In the genomic region with DNA sequence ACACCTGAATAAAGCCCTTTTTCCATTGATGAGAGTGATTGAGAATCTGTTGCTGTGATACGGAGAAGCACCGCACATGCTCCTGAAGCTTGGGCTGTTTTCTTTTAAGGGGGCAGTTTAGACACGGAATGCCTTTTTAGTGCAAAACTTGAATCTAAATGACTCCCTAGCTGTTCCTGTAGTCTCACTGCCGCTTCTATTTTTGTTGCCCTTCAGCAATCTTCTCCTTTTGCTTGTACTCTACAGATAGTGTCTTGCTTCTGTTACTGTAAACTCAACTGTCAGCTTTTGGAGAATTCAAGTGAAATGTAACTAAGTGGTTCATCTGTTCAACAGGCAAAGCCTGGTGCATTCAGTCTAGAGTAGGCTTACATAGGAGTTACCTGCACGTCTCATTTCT, we compare ENCODE assay signal across 24 mouse cellular contexts. TPM values are rescaled to one million over a fixed set of nuclear protein-coding genes. Genes with fewer than 3 reads are reported as not detected.
A peak's percentile ranks its signal among the peaks of the same experiment; 100 is the strongest.
DNase-seq lines count a peak whose midpoint lies in the region; ATAC-seq and TF ChIP-seq lines count a peak whose summit lies in the region.
"Had no signal": no experiment of that assay in that cellular context is flagged by ENCODE, and none has a peak within 500 bp of the region (broad histone marks: within the 10 kb centered on the region; RNA-seq: fewer than 3 reads in every experiment).

No protein-coding gene starts in this region.

- no peaks in the 10 kb centered on the region for H3K27me3 ChIP-seq in hindbrain, embryonic 13.5 days
- H3K27me3 ChIP-seq in hindbrain, embryonic 14.5 days (ENCODE audit: control insufficient read depth, insufficient read depth, low read length): no peaks in the 10 kb centered on the region
- H3K27me3 ChIP-seq: forebrain, embryonic 13.5 days; heart, embryonic 15.5 days; intestine, embryonic 15.5 days had no signal

- no peak overlapping the region for H3K9ac ChIP-seq in hindbrain, embryonic 13.5 days
- no peak overlapping the region for H3K9ac ChIP-seq in hindbrain, embryonic 14.5 days
- H3K9ac ChIP-seq: forebrain, embryonic 13.5 days; heart, embryonic 15.5 days; intestine, embryonic 15.5 days had no signal

- no peak for DNase-seq in frontal cortex, postnatal 14 days (ENCODE audit: low spot score in 2 of 2)
- DNase-seq in hindbrain, embryonic 14.5 days (ENCODE audit: low spot score): no peak
- no peak for DNase-seq in urinary bladder, adult 18-20 months (ENCODE audit: low spot score in 2 of 2)
- DNase-seq: adrenal gland, postnatal 10 days; adrenal gland, postnatal 36 days; cerebellum, adult 11-12 months; cerebellum, adult 8-10 months; cerebellum, postnatal 10 days; cerebellum, postnatal 36 days; gastrocnemius, postnatal 25 days; heart, adult 18-20 months; heart, postnatal 10 days; heart, postnatal 4 days; kidney, adult 11 months had no signal

- H3K27ac ChIP-seq in hindbrain, embryonic 13.5 days: 0 out of 2 replicates have a peak overlapping the region, but pooled peaks have one; percentile 6
- H3K27ac ChIP-seq in hindbrain, embryonic 14.5 days: no peak overlapping the region
- H3K27ac ChIP-seq in olfactory bulb, adult 2 months (ENCODE audit: insufficient read depth, low read depth, low read length): peak overlapping the region; percentile 50; the same call in 1 of the 2 replicates
- H3K27ac ChIP-seq: forebrain, embryonic 10.5 days; forebrain, embryonic 13.5 days; heart, embryonic 15.5 days; intestine, embryonic 15.5 days had no signal

- no peak for TF ChIP-seq POLR2A in olfactory bulb, adult 2 months (IDR thresholded peaks at IDR 0.05; ENCODE audit: insufficient read depth, low read depth, low read length)

- peak; percentile 74 for ATAC-seq in frontal cortex, adult (ENCODE audit: low TSS enrichment)
- no peak for ATAC-seq in hindbrain, embryonic 13.5 days (ENCODE audit: low FRiP score)
- ATAC-seq in hindbrain, embryonic 14.5 days (ENCODE audit: low FRiP score): no peak
- ATAC-seq: activated CD4-positive, CD25-positive, alpha-beta regulatory T cell, adult 4 months; forebrain, embryonic 13.5 days; forebrain, embryonic 16.5 days; hindbrain, embryonic 16.5 days; intestine, embryonic 15.5 days had no signal

- no peak overlapping the region for H3K4me3 ChIP-seq in hindbrain, embryonic 13.5 days
- H3K4me3 ChIP-seq in hindbrain, embryonic 14.5 days (replicated peaks; ENCODE audit: low read length): no peak overlapping the region
- no peak overlapping the region for H3K4me3 ChIP-seq in olfactory bulb, adult 2 months (ENCODE audit: insufficient read depth, low read depth, low read length)
- H3K4me3 ChIP-seq: forebrain, embryonic 10.5 days; forebrain, embryonic 13.5 days; heart, embryonic 15.5 days; intestine, embryonic 15.5 days had no signal

- H3K36me3 ChIP-seq in hindbrain, embryonic 13.5 days: peaks cover 40% of the 10 kb centered on the region
- peaks cover 62% of the 10 kb centered on the region for H3K36me3 ChIP-seq in hindbrain, embryonic 14.5 days (replicated peaks; ENCODE audit: control insufficient read depth, insufficient read depth)

- TF ChIP-seq CTCF in olfactory bulb, adult 2 months (IDR thresholded peaks at IDR 0.05; ENCODE audit: insufficient read depth, low read depth, low read length): no peak

- H3K4me1 ChIP-seq in hindbrain, embryonic 13.5 days (replicated peaks): no peaks in the 10 kb centered on the region
- H3K4me1 ChIP-seq in hindbrain, embryonic 14.5 days (replicated peaks; ENCODE audit: control insufficient read depth, insufficient read depth, low read length): no peaks in the 10 kb centered on the region
- no peaks in the 10 kb centered on the region for H3K4me1 ChIP-seq in olfactory bulb, adult 2 months (ENCODE audit: control insufficient read depth, insufficient read depth, low read length)
- H3K4me1 ChIP-seq: forebrain, embryonic 10.5 days; intestine, embryonic 15.5 days had no signal

- no peak overlapping the region for H3K4me2 ChIP-seq in hindbrain, embryonic 13.5 days
- no peak overlapping the region for H3K4me2 ChIP-seq in hindbrain, embryonic 14.5 days (replicated peaks)
- H3K4me2 ChIP-seq: forebrain, embryonic 13.5 days; heart, embryonic 15.5 days; intestine, embryonic 15.5 days had no signal

- 71% methylated on average over 5 of the region's 5 CpGs for WGBS in hindbrain, embryonic 13.5 days
- 73% methylated on average over 5 of the region's 5 CpGs for WGBS in hindbrain, embryonic 14.5 days
- 19% methylated on average over 5 of the region's 5 CpGs for WGBS in olfactory bulb, adult 2 months

- H3K9me3 ChIP-seq in hindbrain, embryonic 13.5 days: no peaks in the 10 kb centered on the region
- H3K9me3 ChIP-seq in hindbrain, embryonic 14.5 days (ENCODE audit: control insufficient read depth, low read length): no peaks in the 10 kb centered on the region
- H3K9me3 ChIP-seq: forebrain, embryonic 10.5 days; forebrain, embryonic 13.5 days; heart, embryonic 15.5 days; intestine, embryonic 15.5 days had no signal

RNA-seq across cellular contexts. Expression of a gene that starts 53.0 kb away (rescaled TPM):
- polyA plus RNA-seq in hindbrain, embryonic 13.5 days (2015; fragmentation: Nextera tagmentation; extraction: Ambion mirVana): 16.8 and 18.3 TPM in 2 replicates
- polyA plus RNA-seq in hindbrain, embryonic 14.5 days (2014; fragmentation: Nextera tagmentation; extraction: Ambion mirVana): 14.9 and 15.1 TPM in 2 replicates
- polyA plus RNA-seq in olfactory bulb, adult 2 months (2012; ENCODE audit: insufficient read depth, insufficient read length, low replicate concordance, missing spikeins): not detected in 2 replicates

RNA-seq across cellular contexts. Expression of a gene that starts 53.5 kb away (rescaled TPM):
- 22.2 and 22.5 TPM in 2 replicates for polyA plus RNA-seq in hindbrain, embryonic 13.5 days (2015; fragmentation: Nextera tagmentation; extraction: Ambion mirVana)
- 27.1 and 28.6 TPM in 2 replicates for polyA plus RNA-seq in hindbrain, embryonic 14.5 days (2014; fragmentation: Nextera tagmentation; extraction: Ambion mirVana)
- polyA plus RNA-seq in olfactory bulb, adult 2 months (2012; ENCODE audit: insufficient read depth, insufficient read length, low replicate concordance, missing spikeins): 96.6 TPM in 1 of 2 replicates, not detected in the other
- polyA plus RNA-seq: activated CD4-positive, CD25-positive, alpha-beta regulatory T cell, adult 4 months had no signal

RNA-seq across cellular contexts. Expression of a gene that starts 56.6 kb away (rescaled TPM):
- polyA plus RNA-seq in hindbrain, embryonic 13.5 days (2015; fragmentation: Nextera tagmentation; extraction: Ambion mirVana): 111 and 114 TPM in 2 replicates
- 154 and 180 TPM in 2 replicates for polyA plus RNA-seq in hindbrain, embryonic 14.5 days (2014; fragmentation: Nextera tagmentation; extraction: Ambion mirVana)
- 546 TPM in 1 of 2 replicates, not detected in the other for polyA plus RNA-seq in olfactory bulb, adult 2 months (2012; ENCODE audit: insufficient read depth, insufficient read length, low replicate concordance, missing spikeins)
